Mouse (Mus musculus): ENCODE data around the gene Olig2.

DNA sequence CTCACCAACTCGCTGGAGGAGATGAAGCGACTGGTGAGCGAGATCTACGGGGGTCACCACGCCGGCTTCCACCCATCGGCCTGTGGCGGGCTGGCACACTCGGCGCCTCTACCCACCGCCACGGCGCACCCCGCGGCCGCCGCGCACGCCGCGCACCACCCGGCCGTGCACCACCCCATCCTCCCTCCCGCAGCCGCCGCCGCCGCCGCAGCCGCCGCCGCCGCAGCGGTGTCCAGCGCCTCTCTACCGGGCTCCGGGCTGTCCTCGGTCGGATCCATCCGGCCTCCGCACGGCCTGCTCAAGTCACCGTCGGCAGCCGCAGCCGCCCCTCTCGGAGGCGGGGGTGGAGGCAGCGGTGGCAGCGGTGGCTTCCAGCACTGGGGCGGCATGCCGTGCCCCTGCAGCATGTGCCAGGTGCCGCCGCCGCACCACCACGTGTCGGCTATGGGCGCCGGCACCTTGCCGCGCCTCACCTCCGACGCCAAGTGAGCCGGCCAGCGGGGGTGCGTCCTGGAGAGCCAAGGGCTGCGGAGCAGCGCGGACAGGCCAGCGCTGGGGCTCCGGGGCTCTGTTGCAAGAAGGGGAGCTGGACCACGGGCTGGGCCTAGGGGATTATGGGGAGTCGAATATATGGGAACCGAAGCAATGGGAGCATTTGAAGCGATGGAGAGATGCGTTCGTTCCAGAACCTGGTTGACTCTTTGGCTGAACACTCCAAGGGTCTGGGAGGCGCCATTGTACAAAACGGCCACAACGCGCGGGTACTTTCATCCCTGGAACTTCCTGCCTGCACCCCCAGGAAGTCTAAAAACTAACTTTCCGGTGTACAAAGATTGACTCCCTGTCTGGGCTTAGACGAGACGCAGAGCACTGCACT is 1.9 kb downstream of the Olig2 start:
- TF ChIP-seq CTCF (IDR thresholded peaks at IDR 0.05 in 2 of 3, conservative IDR thresholded peaks at IDR 0.05 in 1 of 3; ENCODE audit: control insufficient read depth in 1 of 3, insufficient read depth in 1 of 3, low read depth in 2 of 3, low read length in 3 of 3, poor library complexity in 1 of 3, severe bottlenecking in 1 of 3): no peak
- no peak for TF ChIP-seq MYB (IDR thresholded peaks at IDR 0.05; ENCODE audit: low read depth, low read length)
- no peak for TF ChIP-seq POLR2A (IDR thresholded peaks at IDR 0.05; ENCODE audit: control insufficient read depth in 1 of 2, insufficient read depth in 1 of 2, low read depth in 1 of 2, low read length in 2 of 2, poor library complexity in 1 of 2)
- TF ChIP-seq TCF12 (IDR thresholded peaks at IDR 0.05; ENCODE audit: low read depth, low read length): no peak
- TF ChIP-seq MXI1 (IDR thresholded peaks at IDR 0.05; ENCODE audit: low read depth, low read length): no peak
- TF ChIP-seq EP300 (IDR thresholded peaks at IDR 0.05; ENCODE audit: low read depth in 1 of 2, low read length in 2 of 2): no peak
- no peak for TF ChIP-seq POLR2AphosphoS2 (IDR thresholded peaks at IDR 0.05; ENCODE audit: low read length)
- no peak for TF ChIP-seq MAX (IDR thresholded peaks at IDR 0.05; ENCODE audit: low read length)
- TF ChIP-seq ZNF384 (IDR thresholded peaks at IDR 0.05; ENCODE audit: low read depth, low read length): no peak
- TF ChIP-seq NELFE (IDR thresholded peaks at IDR 0.05; ENCODE audit: low read depth, low read length): no peak
- TF ChIP-seq TAL1 (IDR thresholded peaks at IDR 0.05; ENCODE audit: low read length): no peak

Measured in MEL (cell line).